Mouse (Mus musculus) cortical plate, adult 2 months (tissue): ENCODE data around the gene Eif2b2. TPM values are rescaled to one million over a fixed set of nuclear protein-coding genes. Genes with fewer than 3 reads are reported as not detected.

Experiments used
- H3K27ac ChIP-seq: fragments of 200-500 bp; 2 replicates; pipeline ENCODE4 v1.5.1; 2012; ENCODE audit warnings: low read length, control low read depth, inconsistent platforms; ENCODE audit not compliant: insufficient read depth
- H3K4me1 ChIP-seq: fragments of 200-500 bp; 2 replicates; pipeline ENCODE4 v1.6.1; 2011; ENCODE audit warnings: low read length; ENCODE audit not compliant: control insufficient read depth, insufficient read depth
- H3K4me3 ChIP-seq: fragments of 200-500 bp; 2 replicates; pipeline ENCODE4 v1.5.1; 2011; ENCODE audit warnings: mild to moderate bottlenecking, low read length, control low read depth; ENCODE audit not compliant: insufficient read depth
- CTCF ChIP-seq: fragments of 200-500 bp; IDR thresholded peaks from 2 replicates; pipeline ENCODE4 v1.5.1; 2011; ENCODE audit warnings: mild to moderate bottlenecking, control low read depth, low read length; ENCODE audit not compliant: insufficient read depth; ENCODE audit errors: extremely low read depth
- POLR2A ChIP-seq: fragments of 200-500 bp; IDR thresholded peaks from 2 replicates; pipeline ENCODE4 v1.6.1; 2011; ENCODE audit warnings: mild to moderate bottlenecking, low read length, control low read depth; ENCODE audit not compliant: insufficient read depth; ENCODE audit errors: extremely low read depth
- polyA plus RNA-seq: library from polyadenylated mRNA; depleted of rRNA; stranded (reverse); fragments of >200 nt; gene quantifications from 2 replicates; pipeline ENCODE4 v1.2.3, GENCODE M21; 2012

Gene Eif2b2
- polyA plus RNA-seq, 1 experiment = 101 TPM

DNA sequence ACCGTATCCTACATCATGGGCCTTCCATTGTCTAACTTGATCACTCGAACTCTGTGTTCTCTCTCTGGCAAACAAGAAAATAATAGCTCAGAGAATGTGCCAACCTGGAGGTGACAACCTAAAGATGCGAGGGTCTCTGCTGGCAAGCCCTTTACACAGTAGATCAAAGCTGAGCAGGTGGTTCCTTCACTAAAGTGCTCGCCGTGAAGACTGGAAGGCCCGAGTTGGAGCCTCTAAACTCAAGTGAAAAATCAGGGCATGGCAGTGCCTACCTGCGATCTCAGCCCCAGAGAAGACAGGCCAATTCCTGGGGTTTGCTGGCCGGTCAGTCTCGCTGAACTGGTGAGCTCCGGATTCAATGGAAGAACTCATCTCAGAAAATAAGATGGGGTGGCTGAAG, 26.1 kb upstream of the Eif2b2 start:
- Histone ChIP-seq H3K4me1 (no peaks in the 10 kb centered on the region), H3K27ac (no peak overlapping the region)
- TF ChIP-seq POLR2A (no peak), CTCF (no peak)

DNA sequence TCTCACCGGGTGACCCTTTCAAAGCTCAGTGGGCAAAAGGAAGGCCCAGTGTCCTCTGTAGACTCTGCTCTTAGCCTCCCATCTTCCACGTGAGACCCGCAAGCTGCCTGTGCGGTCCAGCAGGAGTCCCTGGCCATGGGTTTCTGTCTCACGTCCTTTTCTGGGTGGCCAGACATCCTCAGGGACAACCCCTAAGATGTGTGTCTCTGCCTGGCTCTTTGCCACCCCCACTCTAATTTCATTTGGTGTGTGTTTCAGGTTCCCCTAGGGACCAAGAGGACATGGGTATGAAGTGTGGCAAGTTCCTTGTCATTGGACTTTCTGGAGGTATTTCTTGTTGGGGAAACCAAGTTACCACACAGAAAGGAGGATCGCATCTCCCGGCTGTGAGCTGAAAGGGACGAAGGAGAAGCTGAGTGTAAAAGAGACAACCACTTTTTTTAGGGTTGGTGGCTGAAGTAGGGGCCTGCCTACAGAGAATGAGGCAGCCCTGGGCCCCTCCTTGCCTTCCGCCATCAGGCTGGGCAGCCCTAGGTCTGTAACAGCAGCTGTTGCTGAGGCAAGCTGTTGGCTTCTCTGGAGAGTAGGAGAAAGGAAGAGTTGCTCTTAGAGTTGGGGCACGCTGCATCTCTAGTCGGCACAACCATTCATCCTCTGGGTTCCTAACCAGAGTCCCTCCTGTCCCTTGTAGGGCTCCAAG, 25.2 kb upstream of the Eif2b2 start:
- no peak for TF ChIP-seq POLR2A
- TF ChIP-seq CTCF = no peak
- no peak overlapping the region for H3K27ac ChIP-seq
- H3K4me3 ChIP-seq = no peak overlapping the region
- no peaks in the 10 kb centered on the region for H3K4me1 ChIP-seq

More for the DNA sequence above, 26.1 kb upstream of the Eif2b2 start:
- H3K4me3 ChIP-seq = no peak overlapping the region

DNA sequence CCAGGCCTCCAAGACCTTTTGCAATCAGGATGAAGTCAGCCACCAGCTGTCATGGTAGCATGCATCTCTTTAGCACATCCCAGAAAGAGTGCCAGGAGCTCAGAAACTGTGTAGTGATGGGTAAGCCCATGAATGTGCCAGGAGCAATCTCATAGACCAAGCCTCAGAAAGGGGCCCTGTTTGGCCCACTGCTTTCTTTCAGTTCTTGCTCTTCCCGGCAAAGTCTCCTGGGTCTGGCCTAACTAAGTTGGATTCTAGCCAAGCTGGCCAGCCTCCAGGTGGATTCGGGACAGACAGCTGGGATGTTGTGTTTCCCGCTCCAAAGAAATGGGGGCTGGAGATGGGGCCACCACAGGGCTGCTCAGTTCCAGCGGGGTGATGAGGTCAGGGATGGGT, 24.7 kb upstream of the Eif2b2 start:
- Histone ChIP-seq H3K4me3 (no peak overlapping the region), H3K4me1 (no peaks in the 10 kb centered on the region), H3K27ac (no peak overlapping the region)
- no peak for TF ChIP-seq POLR2A
- no peak for TF ChIP-seq CTCF

DNA sequence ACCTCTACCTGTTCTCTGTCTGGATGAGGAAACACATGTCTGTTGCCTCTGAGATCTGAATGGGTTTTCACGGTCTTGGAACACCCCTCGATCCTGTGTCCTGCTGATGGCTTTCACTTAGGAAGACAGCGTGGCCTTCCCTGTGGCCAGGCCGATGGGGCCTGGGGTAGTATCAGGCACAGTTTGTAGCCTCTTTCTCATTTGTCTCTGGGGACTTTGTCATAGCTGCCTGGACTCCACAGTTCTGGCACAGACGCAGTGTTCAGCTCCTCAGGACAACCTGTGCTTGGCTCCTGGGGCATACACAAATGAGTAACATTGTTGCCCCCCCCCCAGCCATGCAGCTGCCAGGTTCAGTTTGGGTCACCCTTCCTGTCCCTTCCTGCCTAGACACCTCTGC, 24.2 kb upstream of the Eif2b2 start:
- H3K27ac ChIP-seq = no peak overlapping the region
- no peaks in the 10 kb centered on the region for H3K4me1 ChIP-seq
- H3K4me3 ChIP-seq = no peak overlapping the region
- TF ChIP-seq CTCF (no peak), POLR2A (no peak)

DNA sequence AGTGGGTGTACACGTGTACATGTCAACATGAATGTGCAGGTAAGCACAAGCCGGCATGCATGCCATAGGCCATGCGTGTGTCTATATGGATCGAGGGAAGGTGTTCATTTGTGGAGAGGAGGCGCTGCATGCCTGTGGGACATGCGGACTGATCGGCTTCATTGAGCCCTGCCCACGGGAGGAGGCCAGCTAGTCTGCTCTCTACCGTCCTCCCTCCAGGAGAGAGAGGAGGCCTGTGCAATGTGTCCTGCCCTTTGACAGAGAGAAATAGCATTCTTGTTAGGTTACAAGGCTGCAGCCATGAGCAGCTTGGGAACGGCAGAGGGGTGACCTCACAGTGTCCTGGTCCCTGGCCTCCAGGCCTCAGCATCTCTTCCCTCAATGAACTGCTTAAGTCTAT, 23.1 kb upstream of the Eif2b2 start:
- Histone ChIP-seq H3K4me3 (no peak overlapping the region), H3K27ac (no peak overlapping the region), H3K4me1 (no peaks in the 10 kb centered on the region)
- TF ChIP-seq POLR2A = no peak
- TF ChIP-seq CTCF = no peak

DNA sequence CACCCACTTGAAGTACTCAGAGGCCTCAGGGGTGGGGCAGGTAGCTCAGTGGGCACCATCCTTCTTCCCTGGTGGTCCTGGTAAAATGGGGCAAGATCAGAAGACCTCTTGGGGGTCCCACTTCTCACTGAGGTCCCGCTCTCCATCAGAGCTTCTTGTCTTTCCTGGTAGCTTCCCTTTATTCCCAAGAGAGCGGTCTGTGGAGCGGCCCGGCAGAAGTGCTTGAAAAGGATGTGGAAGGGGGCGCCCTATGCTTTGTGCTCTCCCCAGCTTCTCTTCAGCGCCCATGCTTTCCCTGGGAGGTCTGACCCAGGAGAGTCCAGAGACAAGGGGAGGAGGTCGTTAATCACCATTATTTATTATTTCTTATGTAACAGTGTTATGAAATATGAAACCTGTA, 21.9 kb upstream of the Eif2b2 start:
- H3K4me3 ChIP-seq = no peak overlapping the region
- TF ChIP-seq CTCF = no peak
- no peak for TF ChIP-seq POLR2A
- H3K4me1 ChIP-seq = no peaks in the 10 kb centered on the region
- no peak overlapping the region for H3K27ac ChIP-seq

DNA sequence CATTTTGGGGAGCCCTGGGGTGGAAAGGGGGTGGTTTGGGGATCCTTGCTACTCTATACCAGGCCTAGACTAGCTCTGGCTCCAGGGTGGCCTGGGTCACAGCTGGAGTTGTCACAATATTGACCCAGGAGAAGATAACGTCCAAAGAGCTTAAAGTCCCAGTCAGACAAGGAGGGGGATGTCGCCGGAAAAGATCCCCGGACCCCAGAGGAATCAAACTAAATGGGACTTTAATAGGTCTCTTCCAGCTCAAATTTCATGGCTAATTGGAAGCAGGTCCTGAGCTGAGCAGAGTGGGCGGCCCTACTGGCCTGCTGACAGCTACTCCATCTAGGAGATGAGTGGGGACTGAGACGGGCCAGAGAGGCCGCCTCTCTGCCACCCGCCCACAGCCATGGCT, 21.3 kb upstream of the Eif2b2 start:
- Histone ChIP-seq H3K4me3 (no peak overlapping the region), H3K4me1 (no peaks in the 10 kb centered on the region), H3K27ac (no peak overlapping the region)
- no peak for TF ChIP-seq POLR2A
- no peak for TF ChIP-seq CTCF

DNA sequence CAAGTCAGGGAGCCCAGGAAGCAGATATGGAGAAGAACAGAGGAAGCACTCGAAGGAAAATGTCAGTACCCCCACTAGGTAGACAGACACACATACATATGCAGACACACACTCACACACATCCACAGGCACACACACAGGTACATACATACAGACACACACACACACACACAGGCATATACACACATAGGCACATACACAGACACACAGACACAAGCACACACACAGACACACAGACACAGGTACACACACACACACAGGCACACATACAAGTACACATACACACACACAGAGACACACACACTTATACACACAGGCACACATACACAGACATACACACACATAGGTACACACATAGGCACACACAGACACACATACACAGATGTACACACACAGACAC, 19.3 kb upstream of the Eif2b2 start:
- TF ChIP-seq CTCF = no peak
- no peak for TF ChIP-seq POLR2A
- no peaks in the 10 kb centered on the region for H3K4me1 ChIP-seq
- no peak overlapping the region for H3K4me3 ChIP-seq
- H3K27ac ChIP-seq = no peak overlapping the region

DNA sequence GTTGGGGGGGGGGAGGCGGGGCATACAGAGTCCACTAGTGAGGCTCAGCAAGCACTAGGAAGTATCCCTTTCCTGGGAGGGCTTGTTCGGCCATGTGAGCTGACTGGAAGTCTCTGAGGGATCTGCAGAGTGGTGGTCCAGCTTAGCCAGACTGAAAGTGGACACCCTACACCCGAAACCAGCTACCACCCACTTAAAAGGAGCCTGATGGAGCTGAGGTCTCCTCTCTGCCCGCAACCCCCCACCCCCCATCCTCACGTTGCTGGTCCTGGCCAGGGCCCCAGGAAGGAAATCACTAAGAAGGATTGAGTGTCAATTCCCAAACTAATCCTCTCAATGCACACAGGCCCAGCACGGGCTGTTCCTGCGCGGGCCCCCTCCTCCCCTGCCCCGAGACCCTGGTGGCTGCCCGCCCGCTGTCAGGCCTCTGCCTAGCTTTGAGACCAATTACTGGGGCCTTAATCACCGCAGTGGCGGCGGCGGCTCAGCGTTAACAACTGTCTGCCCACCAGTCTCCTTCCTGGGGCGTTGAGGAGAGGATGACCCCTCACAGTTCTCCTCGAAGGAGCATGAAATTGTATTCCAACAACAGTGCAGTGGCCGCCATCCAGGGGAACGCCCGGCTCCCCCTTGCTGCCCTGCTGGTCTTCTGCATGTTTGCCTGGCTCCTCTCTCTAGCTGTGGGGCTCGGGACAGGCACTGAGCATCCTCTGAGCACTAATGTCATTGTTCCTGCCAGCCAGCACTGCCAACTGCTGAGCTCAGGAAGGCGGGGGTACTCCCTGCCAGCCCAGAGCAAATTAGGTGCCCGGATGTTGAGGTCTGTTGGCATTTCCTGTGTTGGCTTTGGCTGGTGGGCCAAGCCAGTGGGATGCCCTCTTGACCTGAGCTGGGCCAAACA, 18.1 kb upstream of the Eif2b2 start:
- Histone ChIP-seq H3K4me1 (no peaks in the 10 kb centered on the region), H3K4me3 (no peak overlapping the region), H3K27ac (no peak overlapping the region)
- TF ChIP-seq CTCF (no peak), POLR2A (no peak)

DNA sequence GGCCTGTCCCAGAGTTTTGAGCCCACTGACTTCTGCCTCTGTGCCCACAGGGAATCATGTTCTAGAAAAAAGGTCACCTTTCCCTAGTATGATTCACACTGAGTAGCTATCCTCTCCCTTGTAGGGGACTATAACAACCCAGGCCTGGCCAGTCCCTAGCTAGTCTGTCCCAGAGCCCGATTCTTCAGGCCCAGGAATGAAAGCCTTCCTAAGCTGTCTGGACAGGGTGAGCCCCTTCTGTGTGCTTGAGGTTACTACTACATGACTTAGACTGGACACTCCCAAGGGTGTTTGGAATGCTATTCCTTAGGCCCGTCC, 17.5 kb upstream of the Eif2b2 start:
- no peak for TF ChIP-seq CTCF
- TF ChIP-seq POLR2A = no peak
- Histone ChIP-seq H3K4me3 (no peak overlapping the region), H3K4me1 (no peaks in the 10 kb centered on the region), H3K27ac (no peak overlapping the region)
